Mouse (Mus musculus) activated CD4-positive, CD25-positive, alpha-beta regulatory T cell, adult 4 months (primary cell): ENCODE measurements around the gene Aar2. TPM values are rescaled to one million over a fixed set of nuclear protein-coding genes. Genes with fewer than 3 reads are reported as not detected.

Source experiments
- polyA plus RNA-seq, 2 experiments: library from polyadenylated mRNA; unstranded; fragments of 100-300 nt; shearing (Covaris generic); gene quantifications; one replicate each; pipeline ENCODE4 v1.2.1; 2017

The Aar2 gene
- polyA plus RNA-seq, 2 experiments from 2014 or later = 27.3 to 32.8 TPM

Other genes starting within 250 kb of the Aar2 start
- 1 to 10 TPM; 3.1 to 6.4 TPM for gene Cnbd2, start 235.3 kb upstream of the Aar2 start, polyA plus RNA-seq
- gene Scand1, start 234.9 kb upstream of the Aar2 start, polyA plus RNA-seq = 1 to 10 TPM; 2.9 to 3.7 TPM
- under 1 TPM; 0.19 to 0.24 TPM for gene Epb41l1, start 126.7 kb upstream of the Aar2 start, polyA plus RNA-seq
- 10 to 100 TPM; 56.8 to 71.9 TPM for gene Dlgap4, start 66.1 kb downstream of the Aar2 start, polyA plus RNA-seq
- gene Myl9, start 227.8 kb downstream of the Aar2 start, polyA plus RNA-seq = not detected